Mouse (Mus musculus) intestine, postnatal 0 days (tissue): ENCODE data around the gene Ostf1. TPM values are rescaled to one million over a fixed set of nuclear protein-coding genes. Genes with fewer than 3 reads are reported as not detected.

Source experiments
- ATAC-seq: fragments of 200-750 bp; cut with Nextera tagmentation; 2 replicates; pipeline ENCODE4 v1.8.0; 2017; ENCODE audit warnings: mild to moderate bottlenecking, moderate TSS enrichment, moderate library complexity
- H3K27ac ChIP-seq: fragments of 300-500 bp; sonication (generic); 2 replicates; pipeline ENCODE4 v1.5.1; 2014; ENCODE audit warnings: mild to moderate bottlenecking, low read depth, low read length, moderate library complexity
- H3K27me3 ChIP-seq: fragments of 300-500 bp; sonication (generic); replicated peaks from 2 replicates; pipeline ENCODE4 v1.6.1; 2014; ENCODE audit warnings: low read length, mixed read lengths; ENCODE audit not compliant: control insufficient read depth, insufficient read depth
- H3K36me3 ChIP-seq: fragments of 300-500 bp; sonication (generic); 2 replicates; pipeline ENCODE4 v1.6.1; 2014; ENCODE audit warnings: mild to moderate bottlenecking, moderate library complexity; ENCODE audit not compliant: control insufficient read depth, insufficient read depth
- H3K4me1 ChIP-seq: fragments of 300-500 bp; sonication (generic); replicated peaks from 2 replicates; pipeline ENCODE4 v1.6.1; 2014; ENCODE audit warnings: antibody characterized with exemption, low read length, mixed read lengths; ENCODE audit not compliant: control insufficient read depth, insufficient read depth
- H3K4me2 ChIP-seq: fragments of 300-500 bp; sonication (generic); replicated peaks from 2 replicates; pipeline ENCODE4 v1.6.1; 2014; ENCODE audit warnings: low read depth, mild to moderate bottlenecking, moderate library complexity
- H3K4me3 ChIP-seq: fragments of 300-500 bp; sonication (generic); 2 replicates; pipeline ENCODE4 v1.5.1; 2014; ENCODE audit warnings: low read depth, low read length
- H3K9ac ChIP-seq: fragments of 300-500 bp; sonication (generic); 2 replicates; pipeline ENCODE4 v1.6.1; 2014; ENCODE audit warnings: mild to moderate bottlenecking, low read depth, low read length
- H3K9me3 ChIP-seq: fragments of 300-500 bp; sonication (generic); 2 replicates; pipeline ENCODE4 v1.6.1; 2016; ENCODE audit warnings: mixed run types; ENCODE audit not compliant: control insufficient read depth
- CTCF ChIP-seq: sonication (generic); IDR thresholded peaks from 2 replicates; pipeline ENCODE4 v1.5.1; 2016; ENCODE audit warnings: low read depth, mild to moderate bottlenecking, control low read depth, antibody characterized with exemption, moderate library complexity
- WGBS: fragments of 180-500 bp; shearing (Covaris S2); extraction: QIAGEN DNeasy Blood & Tissue Kit; methylation state at CpG from one replicate; pipeline ENCODE4 v1.1.7; 2014; 5-methylcytosine and 5-hydroxymethylcytosine counted together
- polyA plus RNA-seq: library from polyadenylated mRNA; unstranded; fragments of >200 nt; fragmentation: Nextera tagmentation; extraction: Ambion mirVana; gene quantifications from 2 replicates; pipeline ENCODE4 v1.2.1, GENCODE M21; 2015

Gene Ostf1
- polyA plus RNA-seq, 1 experiment from 2014 or later: 140 TPM

- no peak for ATAC-seq
- no peaks in the 10 kb centered on the region for H3K36me3 ChIP-seq
- WGBS: 87% methylated on average over 11 of the region's 11 CpGs
- no peaks in the 10 kb centered on the region for H3K9me3 ChIP-seq
- no peak overlapping the region for H3K9ac ChIP-seq
- no peak overlapping the region for H3K27ac ChIP-seq
- no peak overlapping the region for H3K4me3 ChIP-seq
- no peak overlapping the region for H3K4me2 ChIP-seq
- TF ChIP-seq CTCF: no peak
- H3K27me3 ChIP-seq: no peaks in the 10 kb centered on the region
- H3K4me1 ChIP-seq: no peaks in the 10 kb centered on the region
Observed at GRCm38 (mm10) chr19:18567501-18567900, 64.1 kb downstream of the Ostf1 start.

GRCm38 (mm10) chr19:18557708-18558107 lies 73.9 kb downstream of the Ostf1 start:
- no peak for ATAC-seq
- WGBS: 88% methylated on average over 1 of the region's 1 CpGs
- no peak overlapping the region for H3K9ac ChIP-seq
- H3K27me3 ChIP-seq: no peaks in the 10 kb centered on the region
- no peak overlapping the region for H3K4me2 ChIP-seq
- no peak overlapping the region for H3K27ac ChIP-seq
- H3K4me1 ChIP-seq: no peaks in the 10 kb centered on the region
- no peaks in the 10 kb centered on the region for H3K36me3 ChIP-seq
- H3K4me3 ChIP-seq: no peak overlapping the region
- peak; percentile 68 for TF ChIP-seq CTCF
- H3K9me3 ChIP-seq: no peaks in the 10 kb centered on the region

- no peak for ATAC-seq
- Histone ChIP-seq H3K9ac (no peak overlapping the region), H3K4me1 (no peaks in the 10 kb centered on the region), H3K27me3 (no peaks in the 10 kb centered on the region), H3K9me3 (no peaks in the 10 kb centered on the region), H3K4me2 (no peak overlapping the region), H3K27ac (no peak overlapping the region), H3K4me3 (no peak overlapping the region), H3K36me3 (no peaks in the 10 kb centered on the region)
- 86% methylated on average over 2 of the region's 2 CpGs for WGBS
- no peak for TF ChIP-seq CTCF
Observed at GRCm38 (mm10) chr19:18555645-18556044, 76.0 kb downstream of the Ostf1 start.

GRCm38 (mm10) chr19:18548668-18549067 lies 83.0 kb downstream of the Ostf1 start:
- Histone ChIP-seq H3K9me3 (no peaks in the 10 kb centered on the region), H3K4me1 (no peaks in the 10 kb centered on the region), H3K27ac (no peak overlapping the region), H3K4me3 (no peak overlapping the region), H3K36me3 (no peaks in the 10 kb centered on the region), H3K4me2 (no peak overlapping the region), H3K27me3 (no peaks in the 10 kb centered on the region), H3K9ac (no peak overlapping the region)
- no peak for ATAC-seq
- 10% methylated on average over 4 of the region's 4 CpGs for WGBS
- peak; percentile 83 for TF ChIP-seq CTCF

Other genes starting within 250 kb of the Ostf1 start
- 4.7 and 6.2 TPM in 2 replicates for gene Nmrk1, start 127 bp upstream of the Ostf1 start, polyA plus RNA-seq
- gene Carnmt1, start 38.9 kb upstream of the Ostf1 start, polyA plus RNA-seq: 14.5 and 15.5 TPM in 2 replicates
- 11.2 and 11.3 TPM in 2 replicates for gene D030056L22Rik, start 81.4 kb upstream of the Ostf1 start, polyA plus RNA-seq
- 0.07 and 0.08 TPM in 2 replicates for gene Trpm6, start 118.2 kb upstream of the Ostf1 start, polyA plus RNA-seq